Mouse (Mus musculus) gastrocnemius, postnatal 36 days (tissue): ENCODE data around the gene Set. TPM values are rescaled to one million over a fixed set of nuclear protein-coding genes. Genes with fewer than 3 reads are reported as not detected.

Experiments used
- DNase-seq, 2 experiments: peaks; one replicate each; pipeline ENCODE4 v3.0.0; 2022
- intact Hi-C: fragments of 180-260 bp; cut with DNase I; formaldehyde crosslinking; loops from one replicate; pipeline ENCODE4 v1.15.1; 2025
- total RNA-seq, 2 experiments: library from RNA; stranded (reverse); gene quantifications; 2 replicates each; pipeline ENCODE4 v1.2.3; 2021

Set gene
- total RNA-seq, 2 experiments from 2014 or later, result 81.3 to 93.3 TPM

DNA sequence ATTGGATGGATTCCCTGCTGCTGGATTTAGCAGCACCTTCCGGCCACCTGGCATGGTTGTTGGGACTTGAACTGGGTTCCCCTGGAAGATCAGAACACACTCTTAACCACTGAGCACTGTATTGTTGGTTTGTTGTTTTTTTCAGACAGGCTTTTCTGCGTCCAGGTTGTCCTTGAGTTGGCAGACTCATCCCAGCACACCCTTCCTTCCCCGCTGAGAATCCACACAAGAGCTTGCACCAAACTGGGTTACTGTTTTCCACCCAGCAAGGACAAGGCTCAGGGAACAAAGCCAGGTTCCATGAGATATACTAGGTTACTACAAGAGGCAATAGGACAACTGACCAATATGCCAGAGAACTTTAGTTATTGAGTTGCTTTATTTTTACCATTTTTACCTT is 442 bp upstream of the Set start:
- intact Hi-C loops, result no loop called here
- no peak for DNase-seq

DNA sequence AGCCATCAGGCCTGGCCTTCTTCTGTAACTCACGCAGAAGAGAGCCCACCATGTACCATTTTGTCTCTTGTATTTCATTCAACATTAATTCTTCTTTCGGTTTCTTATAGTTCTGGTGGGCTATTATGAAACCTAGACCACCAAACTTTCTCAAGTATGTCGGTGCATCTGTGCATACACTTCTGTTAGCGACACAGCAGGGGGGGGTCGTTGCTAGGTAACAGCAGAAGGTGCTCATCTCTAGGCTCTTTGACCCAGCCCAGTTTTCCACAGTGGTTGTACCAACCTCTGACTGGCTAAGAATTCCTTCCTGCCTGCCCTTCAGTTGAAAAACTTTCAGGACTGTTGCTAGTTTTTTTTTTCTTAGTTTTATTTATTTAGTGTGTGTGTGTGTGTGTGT is 1.2 kb downstream of the Set start:
- DNase-seq, result no peak
- intact Hi-C loops, result no loop called here

- intact Hi-C loops, result no loop called here
- peak in 1 of 2 experiments; percentile 30 for DNase-seq
These were observed 4.3 kb downstream of the Set start for GRCm38 (mm10) chr2:30061215-30062166.

DNA sequence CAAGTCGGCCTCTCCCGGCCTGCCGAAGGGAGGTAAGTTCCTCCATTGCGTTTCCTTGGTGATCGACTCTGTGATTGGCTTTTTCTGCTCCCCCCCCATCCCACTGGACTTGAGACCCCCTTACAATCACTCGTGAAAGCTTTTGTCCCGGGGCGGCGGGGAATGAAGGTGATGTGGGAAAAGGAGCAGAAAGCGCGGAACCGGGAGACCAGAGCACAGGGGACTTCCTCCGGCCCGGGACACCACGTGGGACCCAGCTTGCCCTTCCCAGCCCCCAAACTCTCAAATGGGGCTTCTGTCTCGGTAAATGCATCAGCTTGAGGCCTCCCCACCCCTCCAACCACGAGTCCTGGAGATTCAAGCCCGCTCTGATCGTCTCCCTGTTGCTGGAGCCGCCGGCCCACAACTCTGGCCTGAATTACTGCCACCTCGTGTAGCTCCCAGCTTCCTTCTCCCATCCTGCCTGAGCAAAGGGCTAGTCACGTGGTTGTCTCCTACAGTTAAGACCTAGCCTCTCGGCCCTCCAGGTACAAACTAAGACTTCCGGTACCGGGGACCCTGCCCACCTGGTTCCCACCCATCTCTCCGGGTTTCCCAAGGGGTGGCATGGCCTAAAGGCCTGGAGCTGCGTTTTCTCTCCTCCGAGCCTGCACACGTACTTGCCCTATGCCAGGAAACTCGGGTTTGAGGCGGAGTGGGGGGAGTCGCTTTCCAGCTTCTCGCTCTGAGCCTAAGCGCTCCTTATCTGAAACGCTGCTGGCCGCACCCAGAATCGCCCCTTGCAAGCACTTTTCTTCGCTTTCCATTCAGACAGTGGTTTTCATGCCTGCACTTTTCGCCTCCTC is 5.3 kb downstream of the Set start:
- peak in 1 of 2 experiments; percentile 66 for DNase-seq
- intact Hi-C loops, result no loop called here

- DNase-seq, result no peak
- intact Hi-C loops, result no loop called here
These were observed 6.1 kb downstream of the Set start for GRCm38 (mm10) chr2:30063235-30063634.

GRCm38 (mm10) chr2:30063791-30064190 is 6.6 kb downstream of the Set start:
- intact Hi-C loops, result no loop called here
- no peak for DNase-seq

DNA sequence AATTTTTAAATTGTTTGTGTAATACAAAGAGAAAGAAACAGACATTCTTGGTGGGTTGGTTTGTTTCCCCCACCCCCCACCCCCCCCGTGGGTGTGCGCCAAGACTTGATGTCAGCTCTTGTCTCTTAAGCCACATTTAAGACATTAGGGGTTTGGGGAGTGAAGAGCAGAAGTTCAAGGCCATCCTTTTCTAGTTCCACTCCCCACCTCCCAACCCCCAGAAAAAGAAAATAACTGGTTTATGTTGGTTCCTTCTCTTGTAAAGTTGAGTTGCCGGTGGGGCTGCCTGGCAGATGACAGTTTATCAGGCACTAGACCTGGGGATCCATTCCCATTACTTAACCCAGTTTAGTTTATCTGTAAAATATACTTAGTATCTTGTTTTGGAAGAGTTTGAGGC is 7.1 kb downstream of the Set start:
- intact Hi-C loops, result no loop called here
- DNase-seq, result no peak

- intact Hi-C loops, result no loop called here
- peak; percentile 89 to 95 for DNase-seq
These were observed 9.1 kb downstream of the Set start for GRCm38 (mm10) chr2:30066046-30066901.

DNA sequence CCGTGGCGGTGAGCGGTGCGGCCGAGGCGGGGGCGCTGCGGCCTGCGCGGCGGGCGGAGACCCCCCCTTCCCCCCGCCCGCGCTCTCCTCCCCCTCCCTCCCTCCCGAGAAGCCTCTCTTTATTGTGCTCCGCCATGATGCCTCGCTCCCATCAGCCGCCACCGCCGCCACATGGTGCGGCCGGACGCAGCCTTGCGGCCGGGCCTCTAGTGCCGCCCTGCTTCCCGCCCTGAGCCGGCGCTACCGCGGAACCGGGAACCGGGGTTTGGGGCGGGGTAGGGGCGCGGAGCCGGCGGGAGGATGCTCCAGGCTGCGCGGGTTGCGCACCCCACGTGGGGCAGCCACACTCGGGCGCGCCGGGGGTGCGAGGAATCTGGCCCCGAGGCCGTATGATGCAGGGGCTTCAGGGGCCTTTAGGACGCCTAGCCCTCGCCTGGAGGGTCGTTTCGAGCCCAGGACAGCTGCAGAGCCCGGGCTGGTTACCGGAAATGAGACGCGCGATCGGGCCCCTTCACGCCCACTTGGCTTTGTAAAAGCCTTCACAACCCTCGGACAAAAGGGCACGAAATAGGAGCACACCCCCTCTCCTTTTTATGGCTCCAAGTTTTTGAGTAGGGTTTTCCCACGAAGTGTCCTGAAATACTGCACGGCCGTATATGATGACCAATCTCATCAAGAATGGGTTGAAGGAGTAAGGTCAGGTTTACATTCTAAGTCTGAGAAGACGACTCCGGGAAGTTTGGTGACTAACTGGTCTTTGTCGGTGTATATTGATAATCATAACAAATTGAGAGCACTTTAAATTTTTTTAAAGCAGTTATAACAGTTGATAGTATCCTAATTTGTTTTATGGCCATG is 10.1 kb downstream of the Set start:
- DNase-seq, result peak in 1 of 2 experiments; percentile 31
- intact Hi-C loops, result no loop called here

DNA sequence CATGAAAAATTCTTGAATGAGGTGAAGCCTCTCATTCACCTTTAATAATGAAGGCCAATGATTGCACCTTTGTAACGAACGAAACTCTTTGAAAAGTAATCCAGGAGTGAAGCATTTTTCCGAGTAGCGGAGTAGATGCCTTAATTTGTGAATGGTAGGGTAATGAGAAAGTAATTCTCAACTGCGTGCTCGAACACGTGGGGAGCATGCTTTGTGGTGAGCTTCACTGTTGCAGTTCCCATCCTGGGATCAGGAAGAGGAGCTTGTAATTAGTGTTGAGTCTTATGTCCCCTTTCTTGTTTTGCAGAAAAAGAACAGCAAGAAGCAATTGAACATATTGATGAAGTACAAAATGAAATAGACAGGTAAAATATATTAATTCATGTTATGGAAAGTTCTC is 10.8 kb downstream of the Set start:
- intact Hi-C loops, result no loop called here

GRCm38 (mm10) chr2:30072875-30073274 is 15.7 kb downstream of the Set start:
- no peak for DNase-seq
- intact Hi-C loops, result no loop called here

More for the DNA sequence above, 10.8 kb downstream of the Set start:
- DNase-seq, result no peak

- intact Hi-C loops, result no loop called here
- no peak for DNase-seq
These were observed 16.1 kb downstream of the Set start for GRCm38 (mm10) chr2:30073285-30073684.

GRCm38 (mm10) chr2:30075625-30076024 is 18.4 kb downstream of the Set start:
- DNase-seq, result no peak
- intact Hi-C loops, result loop anchor here (5.0 kb wide), 2 partner anchors 33 to 92 kb away; no protein-coding TSS in a partner anchor

GRCm38 (mm10) chr2:30076439-30076838 is 19.3 kb downstream of the Set start:
- intact Hi-C loops, result loop anchor here (5.0 kb wide), 2 partner anchors 34 to 91 kb away; no protein-coding TSS in a partner anchor
- no peak for DNase-seq

GRCm38 (mm10) chr2:30076959-30077358 is 19.8 kb downstream of the Set start:
- intact Hi-C loops, result loop anchor here (5.0 kb wide), 2 partner anchors 35 to 90 kb away; no protein-coding TSS in a partner anchor
- no peak for DNase-seq

- peak; percentile 78 to 82 for DNase-seq
- intact Hi-C loops, result loop anchor here (5.0 kb wide), 2 partner anchors 35 to 90 kb away; no protein-coding TSS in a partner anchor
These were observed 20.5 kb downstream of the Set start, which contains the start of gene Pkn3 for GRCm38 (mm10) chr2:30077502-30078348. Gene Pkn3 (plus strand): TSS chr2:30077684.

- intact Hi-C loops, result loop anchor here (5.0 kb wide), 2 partner anchors 36 to 89 kb away; no protein-coding TSS in a partner anchor
- DNase-seq, result no peak
These were observed 21.2 kb downstream of the Set start for GRCm38 (mm10) chr2:30078349-30078712.

DNA sequence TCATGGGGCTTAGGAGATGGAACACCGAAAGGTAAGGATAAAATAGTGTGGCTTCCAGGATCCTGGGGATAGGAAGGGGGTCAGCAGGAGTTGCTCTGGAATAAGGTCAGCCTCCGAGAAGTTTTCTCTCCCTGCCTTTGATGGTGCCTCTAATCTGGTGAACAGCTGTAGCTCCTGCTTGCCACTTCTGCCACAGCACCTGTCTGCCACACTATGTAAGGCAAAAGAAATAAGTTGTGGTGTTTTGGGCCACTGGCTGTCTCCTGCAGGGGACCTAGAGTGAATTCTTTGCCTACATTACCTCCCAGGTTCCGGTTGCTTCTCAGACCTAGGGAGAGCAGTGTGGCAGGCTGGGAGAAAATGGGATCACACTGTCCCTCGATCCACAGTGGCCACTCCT is 21.6 kb downstream of the Set start:
- intact Hi-C loops, result loop anchor here (5.0 kb wide), 2 partner anchors 36 to 89 kb away; no protein-coding TSS in a partner anchor
- DNase-seq, result no peak
